Mouse (Mus musculus): ENCODE measurements around the gene Dab1.

Dab1 gene

DNA sequence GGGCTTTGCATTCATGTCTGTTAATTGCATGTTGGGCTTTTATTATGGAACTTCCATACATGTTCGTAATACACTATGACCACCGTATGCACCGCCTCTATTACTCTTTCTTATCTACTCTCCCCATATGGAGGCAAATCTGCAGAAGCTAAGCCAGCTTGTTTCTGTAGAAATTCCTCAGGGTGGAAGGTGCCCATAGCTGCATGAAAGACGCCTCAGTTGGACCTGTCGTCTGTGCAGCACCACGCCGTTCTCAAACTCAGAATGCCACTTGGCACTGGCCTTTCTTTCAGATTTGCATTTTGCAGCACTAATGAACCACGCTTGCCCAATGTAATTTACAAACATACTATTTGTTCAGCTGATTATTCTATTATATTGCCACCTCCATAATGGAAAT is 1150.4 kb downstream of the Dab1 start:
- POLR2A ChIA-PET: no interaction called here
- CTCF ChIA-PET: no interaction called here

DNA sequence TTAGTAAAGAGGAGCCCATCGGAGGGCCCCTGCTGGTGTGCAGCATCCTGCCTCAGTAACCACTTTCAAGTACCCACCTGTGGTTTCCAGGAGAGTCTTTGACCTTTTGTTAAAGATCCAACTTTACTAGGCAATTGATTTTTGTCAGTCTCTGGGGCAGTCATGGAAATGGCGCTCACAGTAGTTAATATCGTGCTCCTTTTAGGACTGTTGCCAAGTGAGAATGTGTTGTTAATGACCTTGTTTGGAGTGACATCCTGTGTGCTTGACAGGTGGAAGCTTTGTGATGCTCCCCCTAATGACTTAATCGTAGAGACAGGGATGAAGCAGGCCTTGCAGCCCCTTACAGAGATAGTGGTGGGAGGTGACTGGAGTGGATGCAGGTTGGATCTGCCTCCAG is 1151.2 kb downstream of the Dab1 start:
- ChIA-PET CTCF (interaction anchor here in 1 of 4 experiments (0.7 kb wide), 1 partner anchor 1793 kb away, joined by 3 read pairs; no protein-coding TSS in a partner anchor), POLR2A (no interaction called here)

DNA sequence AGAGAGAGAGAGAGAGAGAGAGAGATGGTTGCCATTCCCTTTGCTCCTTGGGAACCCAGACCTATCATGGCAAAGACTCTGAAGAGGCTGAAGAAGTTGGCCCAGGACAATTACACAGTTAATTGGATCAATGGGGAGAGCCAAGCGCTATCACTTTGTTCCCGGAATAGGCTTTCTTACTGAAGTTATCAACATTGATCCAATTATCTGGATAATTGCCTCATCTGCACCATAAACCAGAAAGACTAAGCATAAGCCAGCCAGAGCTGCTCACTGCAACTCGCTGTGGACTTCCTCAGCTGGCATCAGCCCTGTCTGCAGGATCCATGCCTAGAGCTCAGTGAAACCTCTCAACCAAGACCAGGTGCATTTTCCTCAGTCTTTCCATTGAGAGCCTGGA is 1156.4 kb downstream of the Dab1 start:
- CTCF ChIA-PET: no interaction called here
- POLR2A ChIA-PET: no interaction called here

DNA sequence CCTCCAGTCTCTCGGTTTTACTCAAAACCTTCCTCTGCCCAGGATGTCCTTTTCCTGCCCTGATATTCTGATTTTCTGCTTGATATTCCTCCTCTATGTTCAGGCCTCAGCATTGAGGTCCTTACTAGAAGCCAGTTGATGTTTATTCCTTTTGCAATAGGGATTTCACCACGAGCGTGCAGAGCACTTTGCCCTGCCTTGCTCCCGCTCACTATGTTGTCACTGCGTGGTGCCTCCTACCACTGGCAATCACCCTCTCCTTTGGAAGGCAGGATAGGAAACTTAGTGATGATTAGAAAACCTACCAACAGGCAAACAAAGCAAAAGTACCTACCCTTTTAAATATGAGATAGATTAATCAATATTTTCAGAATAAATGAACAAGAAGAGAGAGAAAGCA is 1160.3 kb downstream of the Dab1 start:
- ChIA-PET CTCF (no interaction called here), POLR2A (no interaction called here)

DNA sequence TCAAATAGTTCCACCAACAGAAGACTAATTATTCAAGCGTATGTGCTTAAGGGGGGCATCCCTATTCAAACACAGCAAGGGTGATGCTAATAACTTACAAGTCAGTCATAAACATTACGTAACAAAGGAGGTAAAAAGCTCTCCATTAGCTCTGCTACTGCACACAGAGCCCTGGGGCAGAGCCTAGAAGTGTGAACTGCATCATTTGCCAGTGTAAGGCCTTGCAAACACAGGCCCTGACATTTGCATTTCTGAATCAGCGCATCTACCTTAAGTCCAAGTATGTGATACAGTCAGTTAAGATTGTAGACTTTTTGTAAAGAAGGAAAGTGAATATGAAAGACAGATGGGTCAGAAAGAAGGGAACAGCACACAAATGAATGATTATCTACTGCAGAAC is 1162.3 kb downstream of the Dab1 start:
- POLR2A ChIA-PET: no interaction called here
- CTCF ChIA-PET: no interaction called here

DNA sequence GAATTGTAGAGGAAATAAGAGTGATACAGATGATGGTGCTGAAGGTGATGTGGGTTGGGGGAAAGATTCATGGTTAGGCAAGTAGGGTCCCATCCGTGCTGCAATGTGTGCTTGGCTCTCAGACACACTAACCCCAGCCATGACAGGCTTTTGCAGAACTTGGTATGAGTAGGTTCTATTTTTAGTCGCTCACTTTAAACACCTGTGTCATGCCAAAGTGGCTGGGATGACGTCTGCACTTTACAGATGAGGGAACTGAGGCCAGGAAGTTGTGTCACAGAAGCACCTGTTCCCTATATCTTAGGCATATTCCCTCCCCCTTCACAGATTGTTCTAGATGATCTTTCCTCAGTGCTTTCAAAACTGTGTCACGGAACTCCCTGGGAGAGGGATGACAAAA is 1163.2 kb downstream of the Dab1 start:
- POLR2A ChIA-PET: no interaction called here
- CTCF ChIA-PET: no interaction called here

DNA sequence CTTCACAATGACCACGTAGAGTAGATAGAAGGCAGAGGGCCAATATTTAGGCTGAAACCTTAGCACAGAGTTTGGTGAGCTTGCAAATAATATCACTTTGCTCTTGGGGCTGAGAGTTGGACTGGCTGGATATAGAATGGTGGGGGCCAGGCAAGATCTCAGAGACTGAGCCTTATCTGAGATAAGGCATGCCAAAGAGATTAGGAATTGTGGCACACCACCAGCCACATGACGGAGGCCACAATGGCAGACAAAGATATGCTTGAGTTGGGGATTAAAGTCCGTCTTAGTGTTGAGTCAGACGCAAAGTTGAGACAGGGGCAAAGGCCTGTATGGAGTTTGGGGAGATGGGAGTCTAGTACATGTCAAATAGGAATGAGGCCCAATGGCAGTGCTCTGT is 1173.0 kb downstream of the Dab1 start:
- ChIA-PET POLR2A (no interaction called here), CTCF (no interaction called here)
